Mouse (Mus musculus) 3T3-L1 (cell line): ENCODE results near the gene Fscn3.

Source experiments
- DNase-seq: peaks from one replicate; pipeline ENCODE4 v3.0.0-alpha.2; 2015; ENCODE audit warnings: low read depth, low spot score

The Fscn3 gene

DNA sequence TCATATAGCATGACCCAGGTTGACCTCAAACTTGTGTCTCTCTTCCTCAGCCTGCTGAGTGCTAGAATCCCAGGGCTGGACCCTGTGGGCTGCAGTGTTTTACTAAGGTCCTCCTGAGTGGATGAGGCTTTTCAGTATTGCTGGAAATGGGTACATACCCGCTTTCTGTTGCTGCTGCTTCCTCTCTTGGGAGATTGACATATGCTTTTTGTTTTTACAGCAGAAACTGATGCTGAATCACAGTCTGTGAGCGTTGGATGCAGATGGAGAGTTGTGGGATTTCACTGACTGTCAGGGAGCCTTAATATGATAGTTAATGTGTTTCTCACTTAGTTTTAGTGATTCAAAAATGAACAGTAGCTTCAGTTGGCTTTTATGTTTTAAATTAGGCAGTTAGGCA, 58.9 kb downstream of the Fscn3 start:
- DNase-seq, result peak; percentile 46

DNA sequence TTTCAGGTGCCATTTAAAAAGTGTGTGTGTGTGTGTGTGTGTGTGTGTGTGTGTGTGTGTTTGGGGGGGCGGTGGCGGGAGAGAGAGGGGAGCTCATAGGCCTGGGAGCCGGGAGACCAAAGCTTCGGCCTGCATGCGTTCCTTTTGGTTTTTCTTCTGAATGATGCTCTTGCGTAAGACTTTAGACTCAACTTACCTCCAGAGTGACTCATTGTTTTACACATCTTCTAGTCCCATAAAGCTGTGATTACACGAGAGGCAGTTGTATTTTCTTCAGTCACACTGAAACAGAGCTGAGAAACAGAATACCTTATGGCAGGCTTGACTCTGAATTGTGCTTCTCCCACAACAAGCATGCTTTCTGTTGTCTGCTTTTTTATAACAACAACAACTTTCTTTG, 59.3 kb downstream of the Fscn3 start:
- DNase-seq, result no peak
